Mouse (Mus musculus) heart, adult 8-10 months (tissue): ENCODE data around the gene Arpc4. TPM values are rescaled to one million over a fixed set of nuclear protein-coding genes. Genes with fewer than 3 reads are reported as not detected.

Source experiments
- DNase-seq: peaks from one replicate; pipeline ENCODE4 v3.0.0; 2022; ENCODE audit warnings: low spot score
- total RNA-seq, 4 experiments: library from RNA; stranded (reverse); gene quantifications; 2 replicates each; pipeline ENCODE4 v1.2.4; 2022

Arpc4 gene
- total RNA-seq, 4 experiments from 2014 or later: 58.5 to 72.8 (median 62.0) TPM

GRCm38 (mm10) chr6:113364518-113365135 lies 13.3 kb upstream of the Arpc4 start:
- DNase-seq: no peak

DNA sequence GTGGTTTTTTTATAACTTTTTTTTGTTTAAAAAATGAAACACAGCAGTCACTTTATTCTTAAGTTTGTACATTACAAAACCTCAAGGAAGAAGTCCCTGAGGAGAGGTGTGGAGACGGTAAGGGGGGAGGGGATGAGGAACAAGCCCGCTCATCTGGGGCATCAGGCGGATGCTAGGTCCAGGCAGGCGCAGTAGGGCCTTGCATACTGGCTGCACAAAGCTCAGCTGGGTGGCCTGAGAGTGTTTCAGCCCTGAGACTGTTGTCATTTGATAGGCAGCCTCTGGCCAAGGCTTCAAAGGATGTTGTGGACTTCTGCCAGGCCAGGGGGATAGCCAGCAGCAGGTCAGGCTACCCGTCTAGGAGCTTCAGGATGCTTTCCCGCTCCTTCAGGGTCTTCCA lies 11.3 kb upstream of the Arpc4 start:
- no peak for DNase-seq

- no peak for DNase-seq
Observed at GRCm38 (mm10) chr6:113367574-113367973, 10.3 kb upstream of the Arpc4 start.

DNA sequence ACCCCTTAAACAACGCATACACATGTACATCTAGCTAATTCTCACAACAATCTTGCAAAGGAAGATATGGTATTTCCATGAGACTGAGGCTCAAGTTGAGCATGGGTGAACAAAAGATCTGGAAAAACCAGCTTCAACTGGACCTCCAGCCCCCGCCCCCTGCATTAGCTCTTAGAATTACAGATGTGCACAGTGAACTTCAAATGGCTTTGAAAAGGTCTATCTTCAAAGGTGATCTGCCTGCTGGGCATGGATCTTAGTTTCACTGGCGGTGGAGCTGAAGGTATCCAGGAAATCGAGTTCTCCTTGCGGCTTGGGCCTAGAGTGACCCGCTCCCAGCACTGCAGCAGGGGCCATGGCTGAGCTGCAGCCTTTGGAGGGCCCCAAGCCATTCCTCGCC lies 9.8 kb upstream of the Arpc4 start:
- DNase-seq: no peak

GRCm38 (mm10) chr6:113368577-113368976 lies 9.3 kb upstream of the Arpc4 start:
- DNase-seq: no peak

DNA sequence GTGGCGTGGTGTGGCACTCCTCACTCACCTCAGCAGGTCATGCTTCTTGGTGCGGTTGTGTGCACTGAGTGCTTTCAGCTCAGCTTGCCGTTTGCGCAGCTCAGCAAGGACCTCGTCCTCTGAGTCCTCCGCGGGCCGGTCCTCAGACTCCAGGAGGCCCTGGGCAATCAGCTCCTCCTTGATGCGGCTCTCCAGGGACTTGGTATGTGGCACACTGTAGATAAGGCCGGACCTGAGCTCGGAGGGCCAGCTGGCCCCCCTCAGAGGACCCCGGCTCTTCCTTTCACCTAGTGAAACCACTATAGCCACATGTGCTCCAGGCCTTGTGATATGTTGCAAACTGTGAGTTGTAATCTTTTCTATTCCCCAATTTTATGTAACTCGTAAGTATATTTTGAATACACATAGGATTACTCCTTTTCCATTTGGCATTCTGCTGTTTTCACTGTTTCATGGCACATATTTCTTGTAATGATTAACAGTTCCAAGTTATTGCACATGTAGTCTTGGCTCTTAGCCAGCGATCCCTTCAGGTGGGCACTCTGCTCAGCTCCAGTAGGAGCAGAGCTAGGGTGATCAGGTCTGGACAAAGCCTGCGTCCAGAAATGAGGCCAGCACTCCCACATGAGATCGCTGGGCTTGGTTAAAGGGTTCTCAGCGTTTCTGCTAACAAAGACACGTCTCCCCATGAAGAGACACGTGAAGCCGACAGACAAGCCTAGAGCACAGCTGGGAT lies 7.6 kb upstream of the Arpc4 start:
- DNase-seq: no peak

GRCm38 (mm10) chr6:113373491-113373890 lies 4.4 kb upstream of the Arpc4 start:
- no peak for DNase-seq

- no peak for DNase-seq
Observed at GRCm38 (mm10) chr6:113377172-113377495, 781 bp upstream of the Arpc4 start.

GRCm38 (mm10) chr6:113379246-113379645 lies 1.3 kb downstream of the Arpc4 start:
- no peak for DNase-seq

- no peak for DNase-seq
Observed at GRCm38 (mm10) chr6:113380480-113380879, 2.6 kb downstream of the Arpc4 start.

DNA sequence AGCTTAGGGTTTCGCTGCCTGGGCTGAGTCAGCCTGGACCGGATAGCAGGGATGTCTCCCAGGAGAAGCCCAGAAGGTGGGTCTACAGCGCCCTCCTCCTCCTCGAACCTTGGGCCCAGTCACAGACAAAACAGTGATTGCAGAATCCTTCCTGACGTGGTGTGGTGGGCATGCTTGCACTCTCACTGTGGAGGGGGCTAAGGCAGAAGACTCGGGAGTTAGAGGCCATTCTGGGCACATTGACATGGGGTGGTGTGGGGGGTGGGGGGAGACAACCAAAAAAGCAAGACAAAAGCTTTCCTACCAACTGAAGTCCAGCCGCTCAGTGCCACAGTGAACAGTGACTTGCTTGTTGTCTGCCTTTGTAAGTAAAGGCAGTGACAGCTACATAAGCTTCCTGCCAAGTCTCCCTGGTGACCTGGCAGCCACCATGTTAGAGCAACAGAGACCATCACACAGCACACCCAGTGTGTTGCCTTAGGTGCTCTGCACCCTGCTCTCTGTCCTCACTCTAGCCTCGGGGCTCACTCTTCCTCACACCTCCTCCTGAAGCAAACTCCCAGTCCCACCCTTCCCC lies 6.5 kb downstream of the Arpc4 start:
- DNase-seq: no peak

DNA sequence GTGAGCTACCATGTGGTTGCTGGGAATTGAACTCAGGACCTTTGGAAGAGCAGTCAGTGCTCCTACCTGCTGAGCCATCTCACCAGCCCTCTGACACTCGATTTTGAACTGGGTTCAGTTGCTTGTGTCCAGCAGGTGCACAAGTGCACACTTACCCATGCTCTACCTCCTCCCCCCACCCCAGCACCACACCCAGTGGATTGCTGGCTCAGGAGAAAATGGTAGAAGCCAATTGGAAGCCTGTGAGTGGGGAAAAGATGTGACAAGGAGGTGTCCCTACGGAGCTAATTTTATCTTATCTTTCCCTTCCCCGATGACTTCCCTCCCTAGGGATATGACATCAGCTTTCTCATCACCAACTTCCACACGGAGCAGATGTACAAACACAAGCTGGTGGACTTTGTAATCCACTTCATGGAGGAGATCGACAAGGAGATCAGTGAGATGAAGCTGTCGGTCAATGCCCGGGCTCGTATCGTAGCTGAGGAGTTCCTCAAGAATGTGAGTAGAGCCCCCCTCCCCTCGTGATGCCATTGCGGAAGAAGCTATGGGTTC lies 7.3 kb downstream of the Arpc4 start:
- DNase-seq: no peak

- no peak for DNase-seq
Observed at GRCm38 (mm10) chr6:113386025-113386424, 8.1 kb downstream of the Arpc4 start.

GRCm38 (mm10) chr6:113388960-113389359 lies 11.0 kb downstream of the Arpc4 start, which contains the start of gene Ttll3:
Gene Ttll3, plus strand, starts transcription at chr6:113389260.
- DNase-seq: no peak

DNA sequence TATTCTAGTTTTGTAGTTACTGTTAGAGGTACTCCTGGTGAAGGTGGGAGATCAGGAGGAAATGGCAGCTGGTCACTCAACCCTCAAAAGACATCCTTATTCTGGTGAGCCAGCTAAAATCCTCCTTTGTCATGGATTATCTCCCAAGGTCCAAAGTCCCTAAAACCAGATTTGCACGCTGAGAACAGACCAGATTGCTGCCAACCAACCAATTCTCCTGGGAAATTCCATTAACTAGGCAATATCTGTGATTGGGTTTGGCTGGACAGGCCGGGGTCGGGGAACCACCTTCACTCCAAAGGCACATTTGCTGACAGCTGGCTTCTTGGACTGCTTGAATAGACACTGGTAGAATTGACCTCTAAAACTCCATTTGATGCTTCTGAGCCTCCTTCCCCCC lies 12.8 kb downstream of the Arpc4 start:
- DNase-seq: no peak

GRCm38 (mm10) chr6:113392015-113392386 lies 14.1 kb downstream of the Arpc4 start:
- DNase-seq: no peak

DNA sequence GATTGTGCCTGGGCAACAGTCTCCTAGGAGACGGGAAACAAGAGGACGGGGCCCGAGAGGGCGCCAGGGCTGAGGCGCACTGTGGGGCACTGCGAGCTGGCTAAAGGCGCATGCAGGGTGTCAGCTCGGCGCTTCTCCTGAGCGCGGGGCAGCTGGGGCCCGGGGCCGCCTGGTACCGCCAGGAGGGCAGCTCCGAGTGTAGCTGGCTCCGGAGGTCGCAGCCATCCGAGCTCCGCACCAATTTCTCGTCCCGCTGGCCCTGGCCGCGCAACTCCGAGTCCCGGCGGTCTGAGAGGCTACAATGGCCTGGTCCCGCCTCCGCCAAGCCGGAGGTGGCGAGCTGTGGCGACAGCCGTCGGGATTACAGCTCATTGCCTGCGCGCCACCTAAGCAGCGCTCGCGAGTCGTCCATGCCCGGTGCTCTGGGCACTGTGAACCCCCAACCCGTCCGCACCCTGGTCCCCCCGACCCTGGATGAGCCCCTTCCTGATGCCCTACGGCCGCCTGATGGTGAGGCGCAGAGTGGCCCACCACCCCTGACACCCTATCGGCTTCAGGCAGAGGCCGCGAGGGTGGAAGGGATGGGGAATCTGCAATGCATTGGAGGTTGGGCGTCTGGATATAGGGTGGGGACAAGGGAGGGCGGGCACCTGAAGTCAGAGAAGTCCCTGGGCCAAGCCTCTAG lies 14.6 kb downstream of the Arpc4 start:
- DNase-seq: no peak

DNA sequence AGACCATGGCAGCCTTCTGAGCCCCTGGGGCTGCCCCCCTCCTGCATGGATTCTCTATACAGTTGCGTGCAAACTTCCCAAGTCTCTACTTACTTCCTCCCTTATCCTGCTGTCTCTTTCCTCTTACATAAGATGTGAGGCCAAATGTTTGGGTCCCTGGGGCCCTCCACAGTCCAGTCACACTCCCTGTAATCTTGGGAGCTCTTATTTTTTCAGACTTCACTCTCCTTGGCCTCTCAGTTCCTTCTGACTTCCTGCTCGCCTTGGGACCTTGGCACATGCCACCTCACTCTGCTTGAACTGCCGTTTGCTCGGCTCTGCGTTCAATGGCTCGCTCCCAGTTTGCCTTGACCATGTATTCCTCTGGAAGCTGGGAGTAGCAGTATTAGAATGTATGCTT lies 16.0 kb downstream of the Arpc4 start:
- DNase-seq: no peak

- DNase-seq: no peak
Observed at GRCm38 (mm10) chr6:113394811-113395210, 16.9 kb downstream of the Arpc4 start.

- DNase-seq: no peak
Observed at GRCm38 (mm10) chr6:113395501-113395900, 17.6 kb downstream of the Arpc4 start.

DNA sequence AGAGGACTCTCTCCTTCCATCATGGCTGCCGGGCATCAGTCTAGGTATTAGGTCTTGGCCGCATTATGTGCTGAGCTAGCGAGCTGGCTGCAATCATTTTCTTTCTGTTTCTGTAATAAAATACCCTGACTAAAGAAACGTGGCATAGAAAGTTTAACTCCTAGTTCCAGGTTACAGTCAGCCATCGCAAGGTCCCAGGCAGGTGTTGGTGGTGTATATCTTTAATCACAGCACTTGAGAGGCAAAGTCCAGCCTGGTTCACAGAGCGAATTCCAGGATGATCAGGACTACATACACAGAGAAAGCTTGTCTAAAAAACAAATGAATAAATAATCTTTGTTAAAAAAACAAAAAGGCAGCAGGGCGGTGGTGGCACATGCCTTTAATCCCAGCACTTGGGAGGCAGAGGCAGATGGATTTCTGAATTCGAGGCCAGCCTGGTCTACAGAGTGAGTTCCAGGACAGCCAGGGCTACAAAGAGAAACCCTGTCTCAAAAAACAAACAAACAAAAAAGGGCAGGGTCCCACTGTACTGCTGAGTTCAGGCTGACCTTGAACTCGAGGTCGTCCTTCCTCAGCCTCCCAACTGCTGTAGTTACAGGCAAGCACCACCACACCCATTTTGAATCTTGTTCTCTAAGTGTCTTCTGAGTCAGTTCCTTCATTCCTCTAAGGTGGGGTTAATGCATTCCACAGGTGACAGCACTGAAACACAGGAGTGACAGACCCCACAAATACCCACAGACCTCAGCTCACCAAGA lies 18.5 kb downstream of the Arpc4 start:
- DNase-seq: no peak

GRCm38 (mm10) chr6:113402094-113402493 lies 24.2 kb downstream of the Arpc4 start:
- DNase-seq: no peak
